Mouse (Mus musculus) left cerebral cortex, postnatal 4 days (tissue): ENCODE measurements at regions not wholly inside any gene's neighbourhood (a gene's known extent, or its start where the extent isn't known, plus 50 kb on each side); places are given as distances from the start of the nearest gene placed in this dataset.

ENCODE experiments used
- DNase-seq: peaks from one replicate; pipeline ENCODE4 v3.0.0-alpha.2; 2022
- intact Hi-C: fragments of 180-260 bp; cut with DNase I; formaldehyde crosslinking; loops from one replicate; pipeline ENCODE4 v1.15.1; 2025

- no peak for DNase-seq
- intact Hi-C loops: no loop called here
Observed at GRCm38 (mm10) chr1:133549816-133550215, 60.3 kb downstream of the Snrpe start.

DNA sequence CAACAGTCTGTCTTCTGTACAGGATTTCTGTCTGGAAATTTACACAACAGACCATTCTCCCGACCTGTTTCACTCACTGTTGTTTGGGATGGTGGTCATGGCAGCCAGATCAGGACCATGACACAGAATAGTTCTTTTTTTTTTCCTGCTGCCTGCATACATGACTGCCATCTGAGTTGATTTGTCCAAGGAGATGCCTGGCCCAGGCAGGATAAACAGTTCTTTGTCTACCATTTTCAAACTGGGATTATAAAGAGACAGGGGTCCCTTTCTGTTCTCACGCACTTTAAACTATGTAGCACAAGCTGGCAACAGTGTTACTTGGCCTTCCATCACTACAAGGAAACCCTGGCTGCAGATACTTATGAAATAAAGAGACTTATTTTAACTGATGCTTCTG lies 61.1 kb downstream of the Snrpe start:
- intact Hi-C loops: no loop called here

GRCm38 (mm10) chr1:133547541-133547940 lies 62.5 kb downstream of the Snrpe start:
- intact Hi-C loops: no loop called here

More for the DNA sequence above, 61.1 kb downstream of the Snrpe start:
- DNase-seq: no peak

GRCm38 (mm10) chr1:133544996-133545395 lies 65.1 kb downstream of the Snrpe start:
- no peak for DNase-seq
- intact Hi-C loops: no loop called here

More at GRCm38 (mm10) chr1:133547541-133547940, 62.5 kb downstream of the Snrpe start:
- no peak for DNase-seq

DNA sequence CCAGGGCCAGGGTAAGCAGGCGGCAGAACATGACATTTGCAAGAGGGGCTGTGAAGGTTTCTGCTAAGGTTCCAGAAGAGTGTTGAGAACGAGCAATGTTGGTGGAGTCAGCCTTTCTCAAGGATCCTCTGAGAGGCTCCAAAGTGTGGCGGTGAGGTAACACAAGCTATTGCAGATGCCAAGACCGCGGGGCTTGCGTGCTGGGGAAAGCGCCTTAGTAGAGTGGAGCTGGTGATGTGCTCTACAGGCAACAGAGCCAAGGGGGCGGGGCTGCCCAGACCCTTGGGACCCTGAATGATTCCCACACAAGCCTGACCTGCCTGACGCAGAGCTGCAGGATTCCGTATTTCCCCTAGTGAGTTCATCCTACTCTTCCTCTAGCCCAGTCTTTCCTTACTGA lies 66.3 kb downstream of the Snrpe start:
- DNase-seq: peak; percentile 21
- intact Hi-C loops: no loop called here

DNA sequence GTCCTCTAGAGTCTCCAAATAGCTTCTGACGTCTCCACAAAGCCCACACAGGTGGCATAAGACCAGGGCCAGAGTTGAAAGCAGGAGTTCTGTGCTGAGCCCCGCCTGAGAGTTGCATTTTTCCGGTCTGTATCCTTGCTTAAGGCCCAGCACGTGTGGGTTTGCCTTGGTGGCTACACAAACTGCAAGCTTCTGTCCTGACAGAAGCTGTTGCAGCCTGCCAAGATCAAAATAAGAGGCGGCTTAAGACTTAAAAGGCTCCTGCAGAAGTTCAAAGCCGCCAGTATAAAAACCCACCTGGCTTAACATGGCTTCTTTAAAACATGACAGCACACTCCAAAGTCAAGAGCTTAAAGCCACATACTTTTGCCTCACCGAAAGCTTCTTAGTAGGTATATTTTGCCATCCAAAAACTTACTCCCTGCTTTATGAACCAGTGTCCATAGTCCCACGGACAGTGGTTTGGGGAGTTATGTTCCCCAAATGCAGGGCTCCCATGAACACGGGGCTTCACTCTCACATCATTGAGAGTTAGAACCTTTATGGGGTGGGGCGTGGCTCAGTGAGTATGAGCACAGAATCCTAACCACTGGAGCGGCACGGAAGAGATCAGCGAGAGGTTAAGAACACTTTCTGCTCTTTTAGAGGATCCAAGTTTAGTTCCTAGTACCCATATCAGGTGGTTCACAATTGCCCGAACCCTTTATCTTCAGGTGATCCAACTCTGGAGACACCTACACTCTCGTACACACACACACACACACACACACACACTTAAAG lies 67.9 kb downstream of the Snrpe start:
- DNase-seq: no peak
- intact Hi-C loops: no loop called here

GRCm38 (mm10) chr1:133530698-133531097 lies 79.4 kb downstream of the Snrpe start:
- intact Hi-C loops: no loop called here
- no peak for DNase-seq

DNA sequence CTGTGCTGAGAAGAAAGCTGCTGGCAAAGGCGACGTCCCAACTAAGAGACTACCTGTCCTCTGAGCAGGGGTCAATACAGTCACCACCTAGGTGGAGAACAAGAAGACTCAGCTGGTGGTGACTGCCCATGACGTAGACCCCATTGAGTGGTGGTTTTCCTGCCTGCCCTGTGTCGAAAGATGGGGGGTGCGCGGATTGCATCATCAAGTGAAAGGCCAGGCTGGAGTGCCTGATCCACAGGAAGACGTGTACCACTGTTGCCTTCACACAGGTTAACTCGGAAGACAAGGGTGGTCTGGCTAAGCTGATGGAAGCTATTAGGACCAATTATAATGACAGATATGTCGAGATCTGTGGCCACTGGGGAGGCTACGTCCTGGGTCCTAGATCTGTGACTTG lies 80.3 kb downstream of the Snrpe start:
- intact Hi-C loops: no loop called here
- DNase-seq: no peak

- DNase-seq: no peak
- intact Hi-C loops: no loop called here
Observed at GRCm38 (mm10) chr1:133527651-133528385, 82.3 kb downstream of the Snrpe start.

DNA sequence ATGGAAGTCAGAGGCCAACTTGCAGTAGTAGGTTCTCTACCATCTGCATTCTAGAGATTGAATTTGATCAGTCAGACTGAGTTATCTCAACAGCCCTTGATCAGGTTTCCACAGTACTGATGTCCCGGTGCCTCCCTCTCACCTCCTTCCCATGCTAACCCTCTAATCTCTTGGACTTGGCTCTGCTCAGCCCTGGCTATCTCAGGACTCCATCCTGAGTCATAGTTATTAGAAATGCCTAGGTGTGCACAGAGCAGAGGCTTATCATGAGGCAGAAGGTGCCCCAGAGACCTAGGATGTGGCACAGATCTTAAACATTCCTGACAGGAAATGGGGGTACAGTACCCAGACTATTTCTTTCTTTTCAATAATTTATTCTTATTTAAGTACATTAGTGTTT lies 87.3 kb downstream of the Snrpe start:
- intact Hi-C loops: no loop called here
- DNase-seq: no peak

- intact Hi-C loops: no loop called here
- no peak for DNase-seq
Observed at GRCm38 (mm10) chr1:133520652-133521051, 89.4 kb downstream of the Snrpe start.

- intact Hi-C loops: no loop called here
- DNase-seq: no peak
Observed at GRCm38 (mm10) chr1:133517020-133517419, 92.8 kb upstream of the Sox13 start.

DNA sequence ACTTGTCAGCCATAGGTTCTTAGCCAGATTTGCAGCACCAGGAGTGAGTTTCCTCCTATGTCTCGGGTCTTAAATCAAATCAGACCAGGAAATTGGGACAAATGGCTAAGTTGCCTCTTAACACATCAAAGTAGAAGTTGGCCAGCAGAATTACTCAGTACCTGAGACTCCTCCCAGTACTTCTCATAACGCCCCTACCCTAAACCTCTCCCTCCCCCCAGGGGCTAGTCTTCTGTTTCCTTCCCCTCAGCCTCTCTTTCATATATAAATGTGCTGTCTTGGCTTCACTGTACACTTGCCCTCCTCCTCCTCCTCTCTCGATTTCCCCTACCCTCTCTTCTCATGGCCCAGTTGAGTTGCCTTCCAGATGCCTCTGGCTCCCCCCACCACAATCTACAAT lies 79.9 kb upstream of the Sox13 start:
- DNase-seq: no peak
- intact Hi-C loops: no loop called here

- intact Hi-C loops: no loop called here
- DNase-seq: no peak
Observed at GRCm38 (mm10) chr1:133503336-133503735, 79.2 kb upstream of the Sox13 start.

DNA sequence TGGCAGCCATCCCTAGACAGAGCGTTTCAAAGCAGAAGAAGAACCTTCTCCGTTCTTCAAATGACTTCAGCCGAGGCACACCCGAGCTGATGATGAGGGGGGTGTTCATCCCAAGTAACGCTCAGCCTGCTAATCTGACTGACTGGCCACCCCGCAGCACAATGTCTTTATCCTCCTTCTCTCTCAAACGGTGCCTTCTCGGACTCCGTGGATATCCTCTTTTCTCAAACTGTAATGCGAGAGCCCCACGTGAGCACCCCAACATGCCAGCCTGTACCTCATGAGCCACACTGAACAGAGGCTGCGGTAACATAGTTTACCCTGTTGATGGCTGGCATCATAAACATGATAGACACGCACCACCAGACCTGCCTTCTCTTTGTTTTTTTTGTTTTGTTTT lies 76.8 kb upstream of the Sox13 start:
- intact Hi-C loops: no loop called here
- DNase-seq: no peak

DNA sequence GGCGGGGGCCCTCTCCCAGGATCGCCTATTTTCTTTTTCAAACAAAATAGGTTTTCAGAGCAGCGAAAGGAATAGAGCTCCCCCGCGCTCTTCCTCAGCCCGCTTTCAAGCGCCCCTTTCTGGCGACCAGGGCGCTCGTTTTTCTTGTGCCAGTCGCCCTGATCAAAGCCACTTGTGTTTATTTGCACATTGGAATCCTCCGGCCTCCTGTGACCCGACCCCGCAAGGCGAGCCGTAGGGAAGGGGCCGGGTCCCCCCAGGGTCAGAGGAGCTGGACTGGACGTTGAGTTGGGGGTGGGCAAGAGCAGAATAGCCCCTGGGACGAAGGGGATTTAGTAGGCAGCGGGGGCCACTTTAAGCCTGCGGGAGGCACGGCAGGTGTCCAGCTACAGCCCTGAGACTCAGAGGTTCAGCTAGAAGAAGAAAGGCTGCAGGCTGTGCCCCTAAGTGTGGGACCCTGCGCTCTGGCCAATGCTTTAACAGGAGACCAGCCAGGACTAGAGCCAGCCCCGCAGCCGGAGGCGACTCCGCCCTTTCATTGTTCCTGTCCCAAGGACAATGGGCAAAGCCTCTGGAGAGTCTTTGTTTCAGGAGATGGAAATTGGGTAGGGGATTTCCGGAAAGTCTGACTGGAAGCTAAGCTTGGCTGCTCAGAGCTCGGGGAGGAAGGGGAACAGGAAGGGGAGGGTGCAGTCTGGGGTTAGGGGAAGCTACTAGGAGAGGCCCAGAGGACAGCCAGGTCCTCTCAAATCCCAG lies 69.0 kb upstream of the Sox13 start:
- DNase-seq: peak; percentile 17
- intact Hi-C loops: no loop called here

GRCm38 (mm10) chr1:133492291-133492985 lies 68.3 kb upstream of the Sox13 start:
- intact Hi-C loops: no loop called here
- DNase-seq: peak; percentile 30

DNA sequence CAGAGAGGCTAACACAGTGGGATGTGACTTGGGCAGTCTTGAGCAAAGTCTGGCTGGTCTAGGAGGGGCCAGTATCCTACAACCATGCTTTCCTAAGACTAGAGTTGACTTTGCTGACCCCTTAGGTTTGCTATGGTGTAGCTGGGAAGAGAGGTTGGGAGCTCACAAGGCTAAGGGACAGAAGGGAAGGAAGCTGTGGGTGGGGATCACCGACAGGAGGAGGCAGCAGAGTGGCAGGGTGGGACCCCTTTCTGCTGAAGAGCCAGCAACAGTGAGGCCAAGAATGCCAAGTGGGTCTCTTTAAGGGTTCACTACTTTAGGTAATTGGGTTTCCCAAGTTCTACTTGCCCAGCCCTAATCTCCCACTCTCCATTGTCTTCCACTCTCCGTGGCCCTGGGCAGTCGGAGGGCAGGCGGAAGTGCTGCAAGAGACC lies 67.7 kb upstream of the Sox13 start:
- no peak for DNase-seq
- intact Hi-C loops: no loop called here

DNA sequence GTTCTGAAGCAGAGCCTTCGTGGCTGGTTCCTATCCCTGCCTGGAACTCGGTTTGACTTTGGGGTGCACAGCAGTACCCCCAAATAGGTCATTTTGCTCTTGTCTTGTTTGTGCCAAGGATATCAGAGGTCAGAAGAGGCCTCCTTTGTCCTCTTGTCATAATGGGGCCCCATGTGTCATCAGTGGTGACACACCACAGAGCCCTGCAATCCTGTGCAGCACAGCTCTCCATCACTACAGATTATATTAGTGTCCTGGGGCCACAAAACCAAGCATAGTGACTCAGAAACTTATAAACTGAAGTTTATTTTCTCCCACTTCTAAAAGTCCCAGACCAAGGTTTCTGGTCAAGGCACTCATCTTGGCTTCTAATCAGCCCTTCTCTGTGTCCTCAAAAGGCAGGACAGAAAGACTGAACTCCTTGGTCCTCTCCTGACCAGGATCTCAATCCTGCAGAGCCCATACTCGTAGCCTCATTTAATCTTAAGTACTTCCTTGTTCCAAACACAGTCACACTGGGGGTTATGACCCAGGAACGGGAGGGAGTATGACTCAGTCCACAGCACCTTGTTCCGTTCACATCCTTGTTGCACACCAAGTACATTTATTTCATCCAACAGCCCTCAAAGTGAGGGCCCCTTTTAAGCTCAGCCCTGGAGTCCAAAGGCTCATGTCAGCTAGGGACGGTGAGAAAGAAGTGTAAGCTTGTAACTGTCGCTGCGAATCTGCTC lies 63.2 kb upstream of the Sox13 start:
- intact Hi-C loops: no loop called here
- no peak for DNase-seq

DNA sequence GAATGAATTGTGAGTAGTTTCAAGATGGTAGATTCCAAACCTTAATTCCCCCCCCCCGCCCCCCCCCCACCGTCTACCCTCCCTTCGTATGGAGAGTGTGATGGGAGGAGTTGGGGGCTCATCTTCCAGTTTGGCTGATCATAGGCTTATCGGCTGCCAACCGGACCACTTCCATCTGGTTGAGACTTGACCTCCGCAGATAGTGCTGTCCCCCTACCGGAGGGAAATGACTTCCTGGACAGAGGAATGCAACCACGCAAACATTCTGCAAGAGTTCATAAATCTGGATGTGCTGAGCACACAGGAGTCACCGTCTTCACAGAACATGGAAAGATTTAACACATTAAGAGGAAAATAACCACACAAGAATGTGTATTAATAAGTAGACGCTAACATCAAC lies 62.2 kb upstream of the Sox13 start:
- no peak for DNase-seq
- intact Hi-C loops: no loop called here
